In genomic region chrX:136245521-136246071, GRCm38 (mm10) we compare ENCODE assay signal across 8 mouse cellular contexts. TPM values are rescaled to one million over a fixed set of nuclear protein-coding genes. Genes with fewer than 3 reads are reported as not detected.
DNase-seq lines count a peak whose midpoint lies in the region; ATAC-seq lines count a peak whose summit lies in the region.

No protein-coding gene starts in this region.

- no peaks in the 10 kb centered on the region; the same call in 1 of the 2 replicates for H3K27me3 ChIP-seq in embryonic facial prominence, embryonic 13.5 days
- peaks cover 6% of the 10 kb centered on the region; the same call in 1 of the 2 replicates for H3K27me3 ChIP-seq in limb, embryonic 12.5 days
- no peaks in the 10 kb centered on the region; the same call in 1 of the 2 replicates for H3K27me3 ChIP-seq in midbrain, embryonic 11.5 days (ENCODE audit: control insufficient read depth, insufficient read depth, low read length)

- DNase-seq in adrenal gland, adult 2 months, result peak; percentile 36
- DNase-seq in adrenal gland, adult 8-10 months, result no peak
- peak; percentile 6 for DNase-seq in adipocyte (ENCODE audit: low spot score)
- DNase-seq in heart, postnatal 4 days, result peak; percentile 19
- DNase-seq in midbrain, embryonic 11.5 days (ENCODE audit: low spot score, missing footprints), result peak; percentile 87
- DNase-seq in thymus, postnatal 14 days, result peak; percentile 30

- no peaks in the 10 kb centered on the region for H3K9me3 ChIP-seq in embryonic facial prominence, embryonic 13.5 days
- H3K9me3 ChIP-seq in limb, embryonic 12.5 days, result no peaks in the 10 kb centered on the region
- H3K9me3 ChIP-seq in midbrain, embryonic 11.5 days (ENCODE audit: control insufficient read depth, low read length), result no peaks in the 10 kb centered on the region

- peak; percentile 56 for ATAC-seq in embryonic facial prominence, embryonic 13.5 days (ENCODE audit: insufficient number of reproducible peaks, insufficient read depth, low FRiP score, low TSS enrichment, low read depth)
- ATAC-seq in limb, embryonic 12.5 days (ENCODE audit: insufficient number of reproducible peaks, insufficient read depth, low FRiP score, low TSS enrichment, low read depth), result peak; percentile 82
- ATAC-seq in midbrain, embryonic 11.5 days (ENCODE audit: low FRiP score), result peak; percentile 76

- peak overlapping the region; percentile 56 for H3K4me2 ChIP-seq in embryonic facial prominence, embryonic 13.5 days
- peak overlapping the region; percentile 56 for H3K4me2 ChIP-seq in limb, embryonic 12.5 days
- H3K4me2 ChIP-seq in midbrain, embryonic 11.5 days, result peak overlapping the region; percentile 42

- peak overlapping the region; percentile 78 for H3K9ac ChIP-seq in embryonic facial prominence, embryonic 13.5 days
- peak overlapping the region; percentile 71 for H3K9ac ChIP-seq in limb, embryonic 12.5 days (replicated peaks)
- H3K9ac ChIP-seq in midbrain, embryonic 11.5 days (ENCODE audit: low read length), result peak overlapping the region; percentile 70

- peak overlapping the region; percentile 87 for H3K27ac ChIP-seq in embryonic facial prominence, embryonic 13.5 days
- peak overlapping the region; percentile 83 for H3K27ac ChIP-seq in limb, embryonic 12.5 days
- H3K27ac ChIP-seq in midbrain, embryonic 11.5 days (ENCODE audit: low read depth, low read length), result peak overlapping the region; percentile 44

- peak overlapping the region; percentile 57 for H3K4me3 ChIP-seq in embryonic facial prominence, embryonic 13.5 days
- H3K4me3 ChIP-seq in limb, embryonic 12.5 days (replicated peaks), result peak overlapping the region; percentile 57
- peak overlapping the region; percentile 59 for H3K4me3 ChIP-seq in midbrain, embryonic 11.5 days (ENCODE audit: low read depth, low read length)

- no peaks in the 10 kb centered on the region for H3K4me1 ChIP-seq in embryonic facial prominence, embryonic 13.5 days
- no peaks in the 10 kb centered on the region for H3K4me1 ChIP-seq in limb, embryonic 12.5 days (replicated peaks)
- H3K4me1 ChIP-seq in midbrain, embryonic 11.5 days (ENCODE audit: control insufficient read depth, insufficient read depth, low read length), result no peaks in the 10 kb centered on the region

- WGBS in embryonic facial prominence, embryonic 13.5 days, result 16% methylated on average over 12 of the region's 15 CpGs
- 15% methylated on average over 15 of the region's 15 CpGs for WGBS in limb, embryonic 12.5 days
- 18% methylated on average over 12 of the region's 15 CpGs for WGBS in midbrain, embryonic 11.5 days

- no peaks in the 10 kb centered on the region for H3K36me3 ChIP-seq in embryonic facial prominence, embryonic 13.5 days
- H3K36me3 ChIP-seq in limb, embryonic 12.5 days, result peaks cover 6% of the 10 kb centered on the region; the same call in 1 of the 2 replicates
- peaks cover 3% of the 10 kb centered on the region; the same call in 1 of the 2 replicates for H3K36me3 ChIP-seq in midbrain, embryonic 11.5 days (ENCODE audit: control insufficient read depth, insufficient read depth, low read length)

RNA-seq across cellular contexts. Expression of gene Tceal9, which starts 0.7 kb away (rescaled TPM):
- 100 to 1,000 TPM; 252 to 337 TPM for total RNA-seq in adrenal gland, adult 2 months (2021)
- 4.4 and 7.1 TPM in 2 replicates for polyA plus RNA-seq in adrenal gland, adult 2 months (2012; rRNA removed)
- total RNA-seq in adrenal gland, adult 8-10 months (2022), result 100 to 1,000 TPM; 214 to 296 (median 285) TPM
- 688 and 793 TPM in 2 replicates for polyA plus RNA-seq in embryonic facial prominence, embryonic 13.5 days (2015; fragmentation: Nextera tagmentation; extraction: Ambion mirVana)
- total RNA-seq in heart, postnatal 4 days (2021), result 100 to 1,000 TPM; 210 to 224 TPM
- 680 and 686 TPM in 2 replicates for polyA plus RNA-seq in limb, embryonic 12.5 days (2016; fragmentation: Nextera tagmentation; extraction: Ambion mirVana)
- 418 and 447 TPM in 2 replicates for polyA plus RNA-seq in midbrain, embryonic 11.5 days (2014; fragmentation: Nextera tagmentation; extraction: Ambion mirVana)

RNA-seq across cellular contexts. Expression of gene Bex3, which starts 24.5 kb away (rescaled TPM):
- 100 to 1,000 TPM in 1 of 2 experiments, 10 to 100 TPM in 1; 96.8 to 195 TPM for total RNA-seq in adrenal gland, adult 2 months (2021)
- 24.3 and 34.2 TPM in 2 replicates for polyA plus RNA-seq in adrenal gland, adult 2 months (2012; rRNA removed)
- total RNA-seq in adrenal gland, adult 8-10 months (2022), result 100 to 1,000 TPM in 2 of 4 experiments, 10 to 100 TPM in 2; 53.5 to 165 (median 112) TPM
- 531 and 542 TPM in 2 replicates for polyA plus RNA-seq in embryonic facial prominence, embryonic 13.5 days (2015; fragmentation: Nextera tagmentation; extraction: Ambion mirVana)
- 100 to 1,000 TPM; 191 to 204 TPM for total RNA-seq in heart, postnatal 4 days (2021)
- 559 and 577 TPM in 2 replicates for polyA plus RNA-seq in limb, embryonic 12.5 days (2016; fragmentation: Nextera tagmentation; extraction: Ambion mirVana)
- 666 and 674 TPM in 2 replicates for polyA plus RNA-seq in midbrain, embryonic 11.5 days (2014; fragmentation: Nextera tagmentation; extraction: Ambion mirVana)

RNA-seq across cellular contexts. Expression of gene Bex1, which starts 30.3 kb away (rescaled TPM):
- total RNA-seq in adrenal gland, adult 2 months (2021), result 10 to 100 TPM; 12.9 to 20.5 TPM
- 1.5 and 1.9 TPM in 2 replicates for polyA plus RNA-seq in adrenal gland, adult 2 months (2012; rRNA removed)
- 10 to 100 TPM; 13.8 to 23.9 (median 17.7) TPM for total RNA-seq in adrenal gland, adult 8-10 months (2022)
- 85.0 and 87.7 TPM in 2 replicates for polyA plus RNA-seq in embryonic facial prominence, embryonic 13.5 days (2015; fragmentation: Nextera tagmentation; extraction: Ambion mirVana)
- 100 to 1,000 TPM; 145 to 157 TPM for total RNA-seq in heart, postnatal 4 days (2021)
- 91.8 and 92.3 TPM in 2 replicates for polyA plus RNA-seq in limb, embryonic 12.5 days (2016; fragmentation: Nextera tagmentation; extraction: Ambion mirVana)
- 109 and 129 TPM in 2 replicates for polyA plus RNA-seq in midbrain, embryonic 11.5 days (2014; fragmentation: Nextera tagmentation; extraction: Ambion mirVana)

RNA-seq across cellular contexts. Expression of gene Tceal7, which starts 31.0 kb away (rescaled TPM):
- not detected for total RNA-seq in adrenal gland, adult 2 months (2021)
- not detected in 2 replicates for polyA plus RNA-seq in adrenal gland, adult 2 months (2012; rRNA removed)
- not detected for total RNA-seq in adrenal gland, adult 8-10 months (2022)
- polyA plus RNA-seq in embryonic facial prominence, embryonic 13.5 days (2015; fragmentation: Nextera tagmentation; extraction: Ambion mirVana), result 5.9 and 6.1 TPM in 2 replicates
- 10 to 100 TPM; 24.0 to 86.2 TPM for total RNA-seq in heart, postnatal 4 days (2021)
- polyA plus RNA-seq in limb, embryonic 12.5 days (2016; fragmentation: Nextera tagmentation; extraction: Ambion mirVana), result 10.1 and 12.7 TPM in 2 replicates
- polyA plus RNA-seq in midbrain, embryonic 11.5 days (2014; fragmentation: Nextera tagmentation; extraction: Ambion mirVana), result 0.81 and 1.0 TPM in 2 replicates

RNA-seq across cellular contexts. Expression of gene Tceal5, which starts 41.9 kb away (rescaled TPM):
- 1 to 10 TPM in 1 of 2 experiments, under 1 TPM in 1; 0.69 to 2.3 TPM for total RNA-seq in adrenal gland, adult 2 months (2021)
- not detected in 2 replicates for polyA plus RNA-seq in adrenal gland, adult 2 months (2012; rRNA removed)
- total RNA-seq in adrenal gland, adult 8-10 months (2022), result 1 to 10 TPM in 2 of 4 experiments, under 1 TPM in 2; 0.51 to 3.5 (median 1.2) TPM
- 8.2 and 11.3 TPM in 2 replicates for polyA plus RNA-seq in embryonic facial prominence, embryonic 13.5 days (2015; fragmentation: Nextera tagmentation; extraction: Ambion mirVana)
- 10 to 100 TPM; 18.0 to 23.2 TPM for total RNA-seq in heart, postnatal 4 days (2021)
- polyA plus RNA-seq in limb, embryonic 12.5 days (2016; fragmentation: Nextera tagmentation; extraction: Ambion mirVana), result 12.7 and 13.8 TPM in 2 replicates
- 1.8 and 2.6 TPM in 2 replicates for polyA plus RNA-seq in midbrain, embryonic 11.5 days (2014; fragmentation: Nextera tagmentation; extraction: Ambion mirVana)

Comparison
In these comparisons a context has a peak if more than half of its experiments do, and no peak if none do; other contexts are left out.
1. RNA of gene Tceal9, which starts 0.7 kb away (polyA plus RNA-seq): 688 to 793 TPM in embryonic facial prominence, embryonic 13.5 days, 680 to 686 TPM in limb, embryonic 12.5 days and 418 to 447 TPM in midbrain, embryonic 11.5 days; 4.4 to 7.1 TPM in adrenal gland, adult 2 months; every median in the first group is over 10 times any median in the second.
2. RNA of gene Bex3, which starts 24.5 kb away (polyA plus RNA-seq): 666 to 674 TPM in midbrain, embryonic 11.5 days, 559 to 577 TPM in limb, embryonic 12.5 days and 531 to 542 TPM in embryonic facial prominence, embryonic 13.5 days; 24.3 to 34.2 TPM in adrenal gland, adult 2 months; every median in the first group is over 10 times any median in the second.
3. RNA of gene Bex1, which starts 30.3 kb away (polyA plus RNA-seq): 109 to 129 TPM in midbrain, embryonic 11.5 days, 91.8 to 92.3 TPM in limb, embryonic 12.5 days and 85.0 to 87.7 TPM in embryonic facial prominence, embryonic 13.5 days; 1.5 to 1.9 TPM in adrenal gland, adult 2 months; every median in the first group is over 10 times any median in the second.
4. Peak in every context shown above with its lines, with median percentiles within 50 percentile points of each other: ATAC-seq, H3K27ac ChIP-seq, H3K4me2 ChIP-seq, H3K4me3 ChIP-seq and H3K9ac ChIP-seq.